9 mouse cellular contexts compared by ENCODE assay signal in the genomic region with DNA sequence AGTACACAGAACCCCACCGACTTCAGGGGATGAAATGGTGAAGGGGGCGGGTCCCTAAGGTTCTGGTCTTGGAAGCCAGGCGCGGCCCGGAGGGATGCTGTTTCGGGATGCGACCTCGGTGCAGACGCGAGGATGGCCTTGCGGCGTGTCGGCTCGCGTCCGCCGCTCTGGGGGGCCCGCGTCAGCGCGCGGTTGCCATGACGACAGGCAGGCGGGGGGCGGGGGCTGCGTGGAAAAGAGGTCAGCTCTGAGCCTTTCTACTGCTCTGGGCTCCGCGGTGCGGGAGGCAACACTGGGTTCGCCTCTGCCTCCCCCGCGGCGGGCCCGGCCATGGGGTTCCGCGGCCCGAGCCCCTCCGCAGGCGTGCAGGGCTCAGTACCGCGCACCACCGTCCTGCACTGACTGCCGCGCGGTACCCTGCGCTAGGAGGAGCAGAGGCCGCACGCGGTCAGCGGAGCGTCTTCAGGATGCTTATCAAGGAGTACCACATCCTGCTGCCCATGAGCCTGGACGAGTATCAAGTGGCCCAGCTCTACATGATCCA. TPM values are rescaled to one million over a fixed set of nuclear protein-coding genes. Genes with fewer than 3 reads are reported as not detected.
DNase-seq lines count a peak whose midpoint lies in the region; ATAC-seq and TF ChIP-seq lines count a peak whose summit lies in the region.
"Had no signal": no experiment of that assay in that cellular context is flagged by ENCODE, and none has a peak within 500 bp of the region (broad histone marks: within the 10 kb centered on the region; RNA-seq: fewer than 3 reads in every experiment).

No protein-coding gene starts in this region.

- no peaks in the 10 kb centered on the region for H3K9me3 ChIP-seq in forebrain, embryonic 11.5 days (ENCODE audit: control insufficient read depth, low read length)
- no peaks in the 10 kb centered on the region for H3K9me3 ChIP-seq in hindbrain, embryonic 16.5 days (ENCODE audit: control insufficient read depth, low read length)
- no peaks in the 10 kb centered on the region for H3K9me3 ChIP-seq in neural tube, embryonic 14.5 days (ENCODE audit: control insufficient read depth, low read length)

- TF ChIP-seq CTCF in gastrocnemius, adult 2 months (IDR thresholded peaks at IDR 0.05): no peak

- H3K27ac ChIP-seq in gastrocnemius, adult 2 months: peak overlapping the region; percentile 82; the same call in 1 of the 2 replicates
- H3K27ac ChIP-seq in forebrain, embryonic 11.5 days (ENCODE audit: low read depth, low read length): no peak overlapping the region
- peak overlapping the region; percentile 70 for H3K27ac ChIP-seq in hindbrain, embryonic 16.5 days (ENCODE audit: low read depth, low read length)
- peak overlapping the region; percentile 64; the same call in 1 of the 2 replicates for H3K27ac ChIP-seq in neural tube, embryonic 14.5 days (ENCODE audit: low read depth, low read length)

- peak overlapping the region; percentile 64 for H3K9ac ChIP-seq in forebrain, embryonic 11.5 days (ENCODE audit: low read length)
- H3K9ac ChIP-seq in hindbrain, embryonic 16.5 days (ENCODE audit: low read depth, low read length): peak overlapping the region; percentile 80
- peak overlapping the region; percentile 68 for H3K9ac ChIP-seq in neural tube, embryonic 14.5 days (replicated peaks; ENCODE audit: low read depth, low read length)

- H3K4me2 ChIP-seq in forebrain, embryonic 11.5 days (ENCODE audit: low read depth, low read length, severe bottlenecking): peak overlapping the region; percentile 95
- peak overlapping the region; percentile 78 for H3K4me2 ChIP-seq in hindbrain, embryonic 16.5 days (ENCODE audit: low read length)
- H3K4me2 ChIP-seq in neural tube, embryonic 14.5 days (ENCODE audit: low read depth, low read length): peak overlapping the region; percentile 85

- peaks cover 9% of the 10 kb centered on the region; the same call in 1 of the 2 replicates for H3K27me3 ChIP-seq in forebrain, embryonic 11.5 days (ENCODE audit: control insufficient read depth, insufficient read depth, low read length)
- no peaks in the 10 kb centered on the region for H3K27me3 ChIP-seq in hindbrain, embryonic 16.5 days (replicated peaks; ENCODE audit: control insufficient read depth, insufficient read depth, low read length)
- no peaks in the 10 kb centered on the region for H3K27me3 ChIP-seq in neural tube, embryonic 14.5 days (ENCODE audit: control insufficient read depth, insufficient read depth, low read length)

- ATAC-seq in forebrain, embryonic 11.5 days (replicated peaks; ENCODE audit: low FRiP score): no peak
- ATAC-seq in hindbrain, embryonic 16.5 days: 0 out of 2 replicates have a peak, but pooled peaks have one; percentile 2
- ATAC-seq in neural tube, embryonic 14.5 days (ENCODE audit: low read depth): 0 out of 2 replicates have a peak, but pooled peaks have one; percentile 13

- WGBS in forebrain, embryonic 11.5 days: under 1% methylated on average over 51 of the region's 52 CpGs
- under 1% methylated on average over 29 of the region's 52 CpGs for WGBS in hindbrain, embryonic 16.5 days
- WGBS in neural tube, embryonic 14.5 days: under 1% methylated on average over 52 of the region's 52 CpGs

- DNase-seq in gastrocnemius, adult 2 months: no peak
- DNase-seq in gastrocnemius, postnatal 25 days: no peak
- DNase-seq in adrenal gland, adult 2 months: peak; percentile 78
- DNase-seq in forebrain, embryonic 11.5 days (ENCODE audit: low spot score): peak; percentile 81
- DNase-seq in liver: peak; percentile 26
- peak; percentile 82 for DNase-seq in thymus, postnatal 4 days

- intact Hi-C loops in gastrocnemius, adult 2 months (cut with DNase I): no loop called here

- H3K36me3 ChIP-seq in forebrain, embryonic 11.5 days (ENCODE audit: control insufficient read depth, insufficient read depth, low read length): no peaks in the 10 kb centered on the region
- H3K36me3 ChIP-seq in hindbrain, embryonic 16.5 days (ENCODE audit: control insufficient read depth, insufficient read depth, low read length): 0 out of 2 replicates have a peak, but pooled peaks cover 4% of the 10 kb centered on the region
- H3K36me3 ChIP-seq in neural tube, embryonic 14.5 days (ENCODE audit: control insufficient read depth, insufficient read depth, low read length): no peaks in the 10 kb centered on the region

- H3K4me3 ChIP-seq in gastrocnemius, adult 2 months: peak overlapping the region; percentile 79
- H3K4me3 ChIP-seq in forebrain, embryonic 11.5 days (ENCODE audit: low read depth, low read length): peak overlapping the region; percentile 45
- peak overlapping the region; percentile 67 for H3K4me3 ChIP-seq in hindbrain, embryonic 16.5 days (ENCODE audit: low read length)
- H3K4me3 ChIP-seq in neural tube, embryonic 14.5 days (ENCODE audit: low read depth, low read length): peak overlapping the region; percentile 57

- peaks cover 24% of the 10 kb centered on the region for H3K4me1 ChIP-seq in forebrain, embryonic 11.5 days (replicated peaks; ENCODE audit: control insufficient read depth, insufficient read depth, low read length)
- peaks cover 49% of the 10 kb centered on the region for H3K4me1 ChIP-seq in hindbrain, embryonic 16.5 days (ENCODE audit: control insufficient read depth, insufficient read depth, low read depth, low read length)
- H3K4me1 ChIP-seq in neural tube, embryonic 14.5 days (ENCODE audit: control insufficient read depth, insufficient read depth, low read length): peaks cover 36% of the 10 kb centered on the region

RNA-seq across cellular contexts. Expression of a gene that starts 1.0 kb away (rescaled TPM):
- total RNA-seq in gastrocnemius, adult 2 months (2021): 1 to 10 TPM; 2.3 to 2.5 TPM
- 1 to 10 TPM; 2.8 to 5.7 TPM for total RNA-seq in gastrocnemius, postnatal 25 days (2021)
- 10 to 100 TPM; 87.4 to 87.6 TPM for total RNA-seq in adrenal gland, adult 2 months (2021)
- 164 and 171 TPM in 2 replicates for polyA plus RNA-seq in adrenal gland, adult 2 months (2012; rRNA removed)
- 13.9 and 18.0 TPM in 2 replicates for polyA plus RNA-seq in forebrain, embryonic 11.5 days (2014; fragmentation: Nextera tagmentation; extraction: Ambion mirVana)
- 87.3 and 91.9 TPM in 2 replicates for polyA plus RNA-seq in hindbrain, embryonic 16.5 days (2015; fragmentation: Nextera tagmentation; extraction: Ambion mirVana)
- polyA plus RNA-seq in neural tube, embryonic 14.5 days (2014; fragmentation: Nextera tagmentation; extraction: Ambion mirVana): 65.1 and 76.5 TPM in 2 replicates

RNA-seq across cellular contexts. Expression of a gene that starts 3.8 kb away (rescaled TPM):
- total RNA-seq in gastrocnemius, adult 2 months (2021): 10 to 100 TPM; 17.9 to 22.4 TPM
- total RNA-seq in gastrocnemius, postnatal 25 days (2021): 10 to 100 TPM; 17.8 to 23.4 TPM
- total RNA-seq in adrenal gland, adult 2 months (2021): 100 to 1,000 TPM; 128 to 131 TPM
- 339 and 371 TPM in 2 replicates for polyA plus RNA-seq in adrenal gland, adult 2 months (2012; rRNA removed)
- polyA plus RNA-seq in forebrain, embryonic 11.5 days (2014; fragmentation: Nextera tagmentation; extraction: Ambion mirVana): 73.6 and 83.9 TPM in 2 replicates
- polyA plus RNA-seq in hindbrain, embryonic 16.5 days (2015; fragmentation: Nextera tagmentation; extraction: Ambion mirVana): 85.4 and 86.4 TPM in 2 replicates
- 78.3 and 81.1 TPM in 2 replicates for polyA plus RNA-seq in neural tube, embryonic 14.5 days (2014; fragmentation: Nextera tagmentation; extraction: Ambion mirVana)

RNA-seq across cellular contexts. Expression of a gene that starts 19.4 kb away (rescaled TPM):
- not detected for total RNA-seq in gastrocnemius, adult 2 months (2021)
- not detected for total RNA-seq in gastrocnemius, postnatal 25 days (2021)
- total RNA-seq in adrenal gland, adult 2 months (2021): not detected
- not detected in 2 replicates for polyA plus RNA-seq in adrenal gland, adult 2 months (2012; rRNA removed)
- not detected in 2 replicates for polyA plus RNA-seq in forebrain, embryonic 11.5 days (2014; fragmentation: Nextera tagmentation; extraction: Ambion mirVana)
- not detected in 2 replicates for polyA plus RNA-seq in hindbrain, embryonic 16.5 days (2015; fragmentation: Nextera tagmentation; extraction: Ambion mirVana)
- not detected in 2 replicates for polyA plus RNA-seq in neural tube, embryonic 14.5 days (2014; fragmentation: Nextera tagmentation; extraction: Ambion mirVana)
- total RNA-seq: left cerebral cortex, postnatal 10 days had no signal

RNA-seq across cellular contexts. Expression of a gene that starts 24.9 kb away (rescaled TPM):
- 10 to 100 TPM; 69.9 to 71.8 TPM for total RNA-seq in gastrocnemius, adult 2 months (2021)
- total RNA-seq in gastrocnemius, postnatal 25 days (2021): 10 to 100 TPM; 58.2 to 68.5 TPM
- total RNA-seq in adrenal gland, adult 2 months (2021): 100 to 1,000 TPM; 102 to 134 TPM
- polyA plus RNA-seq in adrenal gland, adult 2 months (2012; rRNA removed): 89.5 and 99.3 TPM in 2 replicates
- polyA plus RNA-seq in forebrain, embryonic 11.5 days (2014; fragmentation: Nextera tagmentation; extraction: Ambion mirVana): 52.3 and 59.0 TPM in 2 replicates
- 109 and 113 TPM in 2 replicates for polyA plus RNA-seq in hindbrain, embryonic 16.5 days (2015; fragmentation: Nextera tagmentation; extraction: Ambion mirVana)
- polyA plus RNA-seq in neural tube, embryonic 14.5 days (2014; fragmentation: Nextera tagmentation; extraction: Ambion mirVana): 98.8 and 110 TPM in 2 replicates

RNA-seq across cellular contexts. Expression of a gene that starts 38.8 kb away (rescaled TPM):
- not detected for total RNA-seq in gastrocnemius, adult 2 months (2021)
- total RNA-seq in gastrocnemius, postnatal 25 days (2021): not detected
- under 1 TPM; 0.09 to 0.17 TPM for total RNA-seq in adrenal gland, adult 2 months (2021)
- polyA plus RNA-seq in adrenal gland, adult 2 months (2012; rRNA removed): 0.10 and 0.18 TPM in 2 replicates
- not detected in 2 replicates for polyA plus RNA-seq in forebrain, embryonic 11.5 days (2014; fragmentation: Nextera tagmentation; extraction: Ambion mirVana)
- not detected in 2 replicates for polyA plus RNA-seq in hindbrain, embryonic 16.5 days (2015; fragmentation: Nextera tagmentation; extraction: Ambion mirVana)
- not detected in 2 replicates for polyA plus RNA-seq in neural tube, embryonic 14.5 days (2014; fragmentation: Nextera tagmentation; extraction: Ambion mirVana)
- total RNA-seq: left cerebral cortex, postnatal 10 days had no signal

Comparison
In these comparisons a context has a peak if more than half of its experiments do, and no peak if none do; other contexts are left out.
1. DNase-seq: peak in adrenal gland, adult 2 months (single experiment), forebrain, embryonic 11.5 days (single experiment), liver (single experiment) and thymus, postnatal 4 days (single experiment); none in gastrocnemius, adult 2 months (single experiment) and gastrocnemius, postnatal 25 days (single experiment).
2. Peak in every context shown above with its lines, with median percentiles within 50 percentile points of each other: H3K4me3 ChIP-seq, H3K4me2 ChIP-seq and H3K9ac ChIP-seq.